Mouse (Mus musculus): ENCODE measurements around the gene Ucn. TPM values are rescaled to one million over a fixed set of nuclear protein-coding genes. Genes with fewer than 3 reads are reported as not detected.

The Ucn gene
- polyA plus RNA-seq, 1 experiment, result 0.92 TPM

GRCm38 (mm10) chr5:31153516-31154151 lies 15.0 kb upstream of the Ucn start:
- peaks cover 4% of the 10 kb centered on the region for H3K4me1 ChIP-seq (ENCODE audit: control insufficient read depth, insufficient read depth, low read length)
- TF ChIP-seq POLR2A (IDR thresholded peaks at IDR 0.05; ENCODE audit: extremely low read depth, insufficient read depth, low read length), result no peak
- no peak for TF ChIP-seq CTCF (IDR thresholded peaks at IDR 0.05; ENCODE audit: extremely low read depth, insufficient read depth, low read length)
- peak overlapping the region; percentile 74; the same call in 1 of the 2 replicates for H3K27ac ChIP-seq (ENCODE audit: insufficient read depth, low read length)
- peak overlapping the region; percentile 74 for H3K4me3 ChIP-seq (ENCODE audit: insufficient read depth, low read length)

- Histone ChIP-seq H3K4me1 (ENCODE audit: control insufficient read depth, insufficient read depth, low read length) (peaks cover 4% of the 10 kb centered on the region), H3K4me3 (ENCODE audit: insufficient read depth, low read length) (no peak overlapping the region), H3K27ac (ENCODE audit: insufficient read depth, low read length) (no peak overlapping the region)
- TF ChIP-seq POLR2A (IDR thresholded peaks at IDR 0.05; ENCODE audit: extremely low read depth, insufficient read depth, low read length) (no peak), CTCF (IDR thresholded peaks at IDR 0.05; ENCODE audit: extremely low read depth, insufficient read depth, low read length) (no peak)
These were observed 13.1 kb upstream of the Ucn start for GRCm38 (mm10) chr5:31151746-31152145.

- peaks cover 4% of the 10 kb centered on the region for H3K4me1 ChIP-seq (ENCODE audit: control insufficient read depth, insufficient read depth, low read length)
- no peak overlapping the region for H3K27ac ChIP-seq (ENCODE audit: insufficient read depth, low read length)
- H3K4me3 ChIP-seq (ENCODE audit: insufficient read depth, low read length), result no peak overlapping the region
- TF ChIP-seq POLR2A (IDR thresholded peaks at IDR 0.05; ENCODE audit: extremely low read depth, insufficient read depth, low read length) (no peak), CTCF (IDR thresholded peaks at IDR 0.05; ENCODE audit: extremely low read depth, insufficient read depth, low read length) (no peak)
These were observed 11.2 kb upstream of the Ucn start for GRCm38 (mm10) chr5:31149781-31150180.

- TF ChIP-seq CTCF (IDR thresholded peaks at IDR 0.05; ENCODE audit: extremely low read depth, insufficient read depth, low read length), result no peak
- no peak for TF ChIP-seq POLR2A (IDR thresholded peaks at IDR 0.05; ENCODE audit: extremely low read depth, insufficient read depth, low read length)
- no peak overlapping the region for H3K27ac ChIP-seq (ENCODE audit: insufficient read depth, low read length)
- H3K4me3 ChIP-seq (ENCODE audit: insufficient read depth, low read length), result peak overlapping the region; percentile 29; the same call in 1 of the 2 replicates
- no peaks in the 10 kb centered on the region for H3K4me1 ChIP-seq (ENCODE audit: control insufficient read depth, insufficient read depth, low read length)
These were observed 368 bp upstream of the Ucn start for GRCm38 (mm10) chr5:31138968-31139425.

- H3K4me3 ChIP-seq (ENCODE audit: insufficient read depth, low read length), result peak overlapping the region; percentile 29
- TF ChIP-seq CTCF (IDR thresholded peaks at IDR 0.05; ENCODE audit: extremely low read depth, insufficient read depth, low read length), result no peak
- TF ChIP-seq POLR2A (IDR thresholded peaks at IDR 0.05; ENCODE audit: extremely low read depth, insufficient read depth, low read length), result no peak
- no peaks in the 10 kb centered on the region for H3K4me1 ChIP-seq (ENCODE audit: control insufficient read depth, insufficient read depth, low read length)
- H3K27ac ChIP-seq (ENCODE audit: insufficient read depth, low read length), result no peak overlapping the region
These were observed 971 bp downstream of the Ucn start for GRCm38 (mm10) chr5:31137658-31138057.

GRCm38 (mm10) chr5:31136730-31137424 lies 1.8 kb downstream of the Ucn start:
- no peak overlapping the region for H3K27ac ChIP-seq (ENCODE audit: insufficient read depth, low read length)
- H3K4me1 ChIP-seq (ENCODE audit: control insufficient read depth, insufficient read depth, low read length), result no peaks in the 10 kb centered on the region
- TF ChIP-seq CTCF (IDR thresholded peaks at IDR 0.05; ENCODE audit: extremely low read depth, insufficient read depth, low read length) (no peak), POLR2A (IDR thresholded peaks at IDR 0.05; ENCODE audit: extremely low read depth, insufficient read depth, low read length) (no peak)
- H3K4me3 ChIP-seq (ENCODE audit: insufficient read depth, low read length), result peak overlapping the region; percentile 29; the same call in 1 of the 2 replicates

GRCm38 (mm10) chr5:31126050-31126449 lies 12.6 kb downstream of the Ucn start:
- TF ChIP-seq CTCF (IDR thresholded peaks at IDR 0.05; ENCODE audit: extremely low read depth, insufficient read depth, low read length) (0 out of 2 replicates have a peak, but pooled peaks have one; percentile 6), POLR2A (IDR thresholded peaks at IDR 0.05; ENCODE audit: extremely low read depth, insufficient read depth, low read length) (no peak)
- Histone ChIP-seq H3K27ac (ENCODE audit: insufficient read depth, low read length) (no peak overlapping the region), H3K4me3 (ENCODE audit: insufficient read depth, low read length) (no peak overlapping the region), H3K4me1 (ENCODE audit: control insufficient read depth, insufficient read depth, low read length) (no peaks in the 10 kb centered on the region)

- TF ChIP-seq CTCF (IDR thresholded peaks at IDR 0.05; ENCODE audit: extremely low read depth, insufficient read depth, low read length) (no peak), POLR2A (IDR thresholded peaks at IDR 0.05; ENCODE audit: extremely low read depth, insufficient read depth, low read length) (no peak)
- Histone ChIP-seq H3K4me1 (ENCODE audit: control insufficient read depth, insufficient read depth, low read length) (no peaks in the 10 kb centered on the region), H3K27ac (ENCODE audit: insufficient read depth, low read length) (no peak overlapping the region), H3K4me3 (ENCODE audit: insufficient read depth, low read length) (no peak overlapping the region)
These were observed 15.1 kb downstream of the Ucn start for GRCm38 (mm10) chr5:31123481-31123880.

- Histone ChIP-seq H3K4me1 (ENCODE audit: control insufficient read depth, insufficient read depth, low read length) (no peaks in the 10 kb centered on the region), H3K27ac (ENCODE audit: insufficient read depth, low read length) (no peak overlapping the region), H3K4me3 (ENCODE audit: insufficient read depth, low read length) (no peak overlapping the region)
- no peak for TF ChIP-seq CTCF (IDR thresholded peaks at IDR 0.05; ENCODE audit: extremely low read depth, insufficient read depth, low read length)
- no peak for TF ChIP-seq POLR2A (IDR thresholded peaks at IDR 0.05; ENCODE audit: extremely low read depth, insufficient read depth, low read length)
These were observed 17.5 kb downstream of the Ucn start for GRCm38 (mm10) chr5:31121111-31121510.

- Histone ChIP-seq H3K4me1 (ENCODE audit: control insufficient read depth, insufficient read depth, low read length) (no peaks in the 10 kb centered on the region), H3K27ac (ENCODE audit: insufficient read depth, low read length) (no peak overlapping the region), H3K4me3 (ENCODE audit: insufficient read depth, low read length) (no peak overlapping the region)
- TF ChIP-seq CTCF (IDR thresholded peaks at IDR 0.05; ENCODE audit: extremely low read depth, insufficient read depth, low read length), result no peak
- TF ChIP-seq POLR2A (IDR thresholded peaks at IDR 0.05; ENCODE audit: extremely low read depth, insufficient read depth, low read length), result no peak
These were observed 21.7 kb downstream of the Ucn start for GRCm38 (mm10) chr5:31116912-31117311.
